Mouse (Mus musculus): ENCODE data around the gene Gm49361.
A peak's percentile ranks its signal among the peaks of the same experiment; 100 is the strongest.

Gene Gm49361

DNA sequence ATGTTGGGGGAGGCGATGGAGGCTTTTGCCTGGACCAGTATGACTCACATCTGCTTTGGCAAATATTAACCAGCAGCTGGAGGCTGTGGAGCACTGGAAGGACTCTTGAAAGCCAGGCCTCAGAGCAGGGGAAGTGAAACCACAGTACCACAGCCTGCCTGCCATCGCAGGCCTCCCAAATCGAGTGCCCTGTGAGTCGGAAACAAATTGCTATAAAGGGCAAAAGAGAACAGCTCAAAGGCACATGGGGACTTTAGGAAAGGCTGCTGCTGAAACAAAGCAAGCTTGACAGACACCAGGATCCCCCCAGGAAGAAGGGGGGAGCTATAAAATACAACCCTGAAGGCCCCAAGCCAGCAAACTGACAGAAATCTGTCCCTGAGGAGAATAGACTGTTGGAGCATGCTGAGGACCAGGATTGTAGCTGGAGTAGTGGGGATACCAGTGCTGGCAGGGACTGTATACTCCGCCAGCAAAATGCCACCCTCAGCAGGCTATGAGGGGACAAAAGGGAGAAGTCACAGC lies 15.9 kb downstream of the Gm49361 start:
- DNase-seq (ENCODE audit: low spot score in 2 of 2): no peak

DNA sequence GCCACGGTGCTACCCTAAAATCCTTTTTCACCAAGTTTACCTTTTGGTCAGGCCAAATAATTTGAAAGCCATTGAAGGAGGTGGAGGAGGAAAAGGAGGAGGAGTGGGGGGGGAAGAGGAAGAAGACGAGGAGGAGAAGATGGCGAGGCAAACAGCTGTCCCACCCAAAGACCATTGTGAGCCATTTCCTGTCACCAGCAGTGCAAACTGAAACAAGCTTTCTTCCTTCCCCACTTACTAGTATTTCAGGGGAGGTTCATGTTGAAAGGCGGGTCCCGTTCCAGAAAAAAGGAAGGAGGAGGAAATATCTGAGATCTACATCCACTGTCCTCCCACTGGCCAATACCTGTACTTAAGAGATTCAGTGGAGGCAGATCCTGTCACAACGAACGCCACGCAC lies 16.5 kb downstream of the Gm49361 start:
- DNase-seq (ENCODE audit: low spot score in 2 of 2): no peak

DNA sequence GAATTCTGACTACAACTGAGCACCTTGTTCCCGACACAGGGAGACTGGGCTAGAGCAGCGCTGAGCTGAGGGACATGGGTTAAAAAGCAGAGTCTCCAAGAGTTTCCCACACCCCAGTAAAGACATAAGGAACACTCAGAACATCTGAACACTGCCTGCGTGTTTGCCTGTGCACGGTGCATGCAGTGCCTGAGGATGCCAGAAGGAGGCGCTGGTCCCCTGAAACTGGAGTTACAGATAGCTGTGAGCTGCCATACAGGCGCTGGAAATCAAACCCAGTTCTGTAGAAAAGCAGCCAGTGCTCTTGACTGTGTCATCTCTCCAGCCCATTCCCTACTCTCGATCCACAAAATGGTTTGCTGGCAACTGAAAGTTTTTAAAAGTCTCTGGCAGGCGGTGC lies 19.7 kb downstream of the Gm49361 start:
- DNase-seq (ENCODE audit: low spot score in 2 of 2): no peak

GRCm38 (mm10) chr14:57724473-57724872 lies 21.4 kb downstream of the Gm49361 start:
- DNase-seq (ENCODE audit: low spot score in 2 of 2): no peak

- DNase-seq (ENCODE audit: low spot score in 2 of 2): no peak
Observed at GRCm38 (mm10) chr14:57718245-57718644, 27.7 kb downstream of the Gm49361 start.

GRCm38 (mm10) chr14:57716601-57717245 lies 29.2 kb downstream of the Gm49361 start:
- no peak for DNase-seq (ENCODE audit: low spot score in 2 of 2)

- no peak for DNase-seq (ENCODE audit: low spot score in 2 of 2)
Observed at GRCm38 (mm10) chr14:57712884-57713283, 33.0 kb downstream of the Gm49361 start.

DNA sequence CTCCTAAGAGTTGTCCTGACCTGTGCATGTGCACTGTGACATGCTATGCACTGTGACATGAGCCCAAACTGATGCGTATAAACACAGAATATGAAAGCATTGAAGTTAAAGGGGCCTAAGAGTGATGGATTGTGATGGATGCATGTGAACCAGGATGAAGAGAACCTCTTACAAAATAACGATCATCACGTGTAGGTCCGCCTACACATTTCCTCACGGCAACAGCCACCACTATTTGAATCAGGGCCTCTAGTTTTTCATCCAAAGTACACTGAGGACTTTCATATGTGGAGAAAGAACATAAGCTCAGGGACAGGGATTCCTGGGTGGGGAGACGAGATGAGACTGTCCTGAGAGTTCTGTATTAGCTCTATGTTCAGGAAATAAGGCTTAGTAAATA lies 34.8 kb downstream of the Gm49361 start:
- DNase-seq (ENCODE audit: low spot score in 2 of 2): no peak

- no peak for DNase-seq (ENCODE audit: low spot score in 2 of 2)
Observed at GRCm38 (mm10) chr14:57709171-57709570, 36.7 kb downstream of the Gm49361 start.

DNA sequence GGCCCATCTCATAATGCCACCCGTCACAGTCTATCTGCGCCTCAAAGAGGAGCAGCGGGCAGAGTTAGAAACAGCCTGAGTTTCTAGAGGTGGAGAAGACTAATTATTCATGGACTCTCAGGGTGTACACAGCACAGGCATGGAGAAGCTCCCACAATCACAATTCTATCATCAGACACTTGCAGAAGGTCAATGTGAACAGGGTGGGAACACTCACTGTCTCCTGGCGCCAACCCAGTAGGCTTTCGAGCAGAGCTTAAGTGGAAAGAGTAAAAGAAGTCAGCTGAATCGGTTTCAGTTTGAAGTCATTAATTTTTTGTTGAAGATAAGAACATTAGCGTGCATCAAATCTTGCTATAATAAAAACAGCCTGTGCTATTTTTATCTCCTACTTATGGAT lies 37.3 kb downstream of the Gm49361 start:
- DNase-seq (ENCODE audit: low spot score in 2 of 2): no peak

GRCm38 (mm10) chr14:57707100-57707893 lies 38.6 kb downstream of the Gm49361 start:
- DNase-seq (ENCODE audit: low spot score in 2 of 2): no peak

DNA sequence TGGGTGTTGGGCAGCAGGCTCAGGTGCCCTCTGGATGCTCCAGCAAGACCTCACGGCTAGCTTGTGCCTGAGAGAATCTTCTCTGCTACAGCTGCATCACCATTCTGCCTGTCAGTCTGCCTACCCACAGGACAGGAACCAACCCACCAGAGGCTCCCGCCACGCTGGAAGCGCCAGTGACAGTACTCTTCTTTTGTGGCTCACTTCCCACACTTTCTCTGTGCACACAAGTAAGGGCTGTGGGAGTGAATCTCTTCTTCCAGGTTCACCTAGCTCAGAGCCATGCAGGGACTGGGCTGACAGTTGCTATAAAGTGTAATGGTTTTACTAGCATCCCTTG lies 39.2 kb downstream of the Gm49361 start:
- DNase-seq (ENCODE audit: low spot score in 2 of 2): peak in 1 of 2 experiments; percentile 38

DNA sequence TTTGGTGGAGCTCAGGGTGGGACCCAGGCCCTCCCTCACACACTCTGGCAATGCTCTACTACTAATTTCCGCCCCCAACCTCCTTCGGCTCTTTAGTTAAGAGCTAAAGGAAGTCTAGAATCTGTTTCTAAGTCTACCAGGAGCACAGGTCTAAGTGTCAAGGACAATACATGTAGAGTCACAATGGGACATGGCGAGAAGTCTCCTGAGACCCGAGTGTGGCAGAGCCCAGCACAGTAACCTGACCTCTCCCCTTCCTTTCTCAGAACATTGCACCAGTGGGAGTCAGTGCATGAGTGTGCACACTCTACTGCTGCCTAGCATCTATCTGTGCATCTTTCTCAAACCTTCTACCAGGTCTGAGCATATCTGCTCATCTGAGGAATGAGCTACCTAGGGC lies 40.1 kb downstream of the Gm49361 start:
- DNase-seq (ENCODE audit: low spot score in 2 of 2): no peak

DNA sequence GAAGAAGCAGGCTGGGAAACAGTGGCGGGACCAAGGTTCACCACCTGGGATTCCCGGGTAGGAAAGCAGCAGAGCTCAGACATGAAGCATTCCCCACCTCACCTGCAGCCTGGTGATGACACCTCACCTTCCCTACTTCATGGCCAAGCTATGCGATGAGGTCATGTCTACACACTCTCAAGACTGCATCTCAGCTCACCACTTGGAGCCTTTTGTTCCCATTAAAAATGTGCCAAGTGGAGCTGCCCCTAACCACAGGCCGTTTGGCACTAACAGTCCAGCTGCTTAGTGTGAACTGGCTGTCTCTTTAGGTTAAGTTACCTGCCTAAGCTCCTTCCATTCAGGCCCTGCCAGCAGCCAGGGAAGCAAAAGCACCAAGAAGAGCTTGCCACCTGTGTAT lies 40.8 kb downstream of the Gm49361 start:
- DNase-seq (ENCODE audit: low spot score in 2 of 2): no peak

DNA sequence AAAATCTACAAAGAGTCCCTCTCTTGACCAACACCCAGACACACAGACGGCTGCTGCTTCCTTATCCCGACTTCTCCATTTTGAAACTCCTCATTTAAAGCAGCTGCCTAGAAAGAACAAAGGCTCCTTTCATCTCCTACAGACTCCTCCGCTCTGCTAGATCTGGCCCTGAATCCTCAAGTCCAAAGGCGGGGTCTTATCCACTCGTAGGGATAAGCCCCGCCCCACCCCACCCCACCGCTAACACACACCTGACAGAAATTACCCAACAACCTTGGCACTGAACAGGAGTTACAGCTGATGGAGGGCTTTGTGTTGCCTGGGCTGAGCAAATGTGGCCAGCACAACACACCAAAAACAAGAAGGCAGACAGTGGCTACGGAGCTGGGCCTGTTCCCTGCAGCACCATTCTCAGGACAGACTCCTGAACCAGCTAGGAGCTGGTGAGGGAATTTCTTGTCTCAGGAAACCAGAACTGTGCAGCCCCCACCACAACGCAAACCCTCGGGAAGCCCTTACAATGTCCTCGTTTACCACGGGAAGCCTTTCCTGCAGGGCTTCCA lies 43.9 kb downstream of the Gm49361 start:
- no peak for DNase-seq (ENCODE audit: low spot score in 2 of 2)

GRCm38 (mm10) chr14:57699461-57699970 lies 46.4 kb downstream of the Gm49361 start:
- no peak for DNase-seq (ENCODE audit: low spot score in 2 of 2)

DNA sequence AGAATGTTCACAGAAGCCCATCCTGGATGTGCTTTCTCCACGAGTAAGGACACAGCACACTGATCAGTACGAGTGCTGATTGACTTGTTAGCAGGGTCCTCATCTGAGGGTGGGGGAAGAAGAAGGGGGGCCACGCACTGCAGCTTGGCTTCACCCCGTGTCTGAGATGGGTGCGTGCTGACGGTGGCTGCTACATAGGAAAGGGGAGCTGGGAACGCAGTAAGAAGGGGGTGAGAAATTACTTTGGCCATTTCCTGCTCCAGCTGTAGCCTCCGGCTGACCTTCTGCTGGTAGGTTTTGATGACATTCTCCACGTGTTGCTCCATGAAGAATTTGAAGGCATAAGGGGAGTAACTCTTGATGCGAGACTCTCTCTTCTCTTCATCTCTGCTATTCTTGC lies 46.9 kb downstream of the Gm49361 start:
- no peak for DNase-seq (ENCODE audit: low spot score in 2 of 2)

- DNase-seq (ENCODE audit: low spot score in 2 of 2): no peak
Observed at GRCm38 (mm10) chr14:57696066-57696465, 49.8 kb downstream of the Gm49361 start.

DNA sequence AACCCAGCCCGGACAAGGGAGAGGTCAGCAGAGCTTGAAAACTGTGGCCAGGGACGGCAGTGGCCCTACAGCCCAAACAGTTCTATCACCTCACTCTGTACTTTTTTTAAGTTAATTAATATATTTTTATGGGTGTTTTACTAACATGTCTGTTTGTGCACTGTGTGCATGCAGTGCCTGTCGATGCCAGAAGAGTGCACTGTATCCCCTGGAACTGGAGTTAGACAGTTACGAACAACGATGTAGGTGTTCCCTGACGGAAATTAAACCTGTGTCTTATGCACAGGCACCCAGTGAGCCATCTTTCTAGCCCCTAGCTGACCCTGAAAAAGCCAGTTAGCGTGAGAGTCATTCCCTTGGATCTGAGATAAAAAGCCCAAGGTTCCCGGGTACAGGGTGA lies 50.4 kb downstream of the Gm49361 start:
- no peak for DNase-seq (ENCODE audit: low spot score in 2 of 2)

DNA sequence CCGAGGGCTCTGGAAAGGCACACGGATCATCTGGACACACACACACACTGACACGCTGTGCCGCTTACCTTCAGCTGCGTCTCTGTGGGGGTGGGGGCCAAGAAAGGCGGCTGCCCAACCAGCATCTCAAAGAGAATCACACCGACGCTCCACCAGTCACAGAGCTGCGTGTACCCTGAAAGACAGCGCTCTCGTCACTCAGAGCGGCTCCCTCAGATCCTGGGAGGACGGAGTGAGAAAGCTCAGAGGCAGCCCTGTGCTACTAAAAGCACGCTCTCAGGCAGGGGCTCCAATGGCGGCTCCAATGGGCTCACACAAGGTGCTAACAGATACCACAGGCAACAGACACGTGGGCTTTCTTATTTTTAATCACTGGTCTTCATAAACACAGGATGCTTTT lies 51.7 kb downstream of the Gm49361 start:
- no peak for DNase-seq (ENCODE audit: low spot score in 2 of 2)

- DNase-seq (ENCODE audit: low spot score in 2 of 2): no peak
Observed at GRCm38 (mm10) chr14:57692517-57693130, 53.3 kb downstream of the Gm49361 start.

DNA sequence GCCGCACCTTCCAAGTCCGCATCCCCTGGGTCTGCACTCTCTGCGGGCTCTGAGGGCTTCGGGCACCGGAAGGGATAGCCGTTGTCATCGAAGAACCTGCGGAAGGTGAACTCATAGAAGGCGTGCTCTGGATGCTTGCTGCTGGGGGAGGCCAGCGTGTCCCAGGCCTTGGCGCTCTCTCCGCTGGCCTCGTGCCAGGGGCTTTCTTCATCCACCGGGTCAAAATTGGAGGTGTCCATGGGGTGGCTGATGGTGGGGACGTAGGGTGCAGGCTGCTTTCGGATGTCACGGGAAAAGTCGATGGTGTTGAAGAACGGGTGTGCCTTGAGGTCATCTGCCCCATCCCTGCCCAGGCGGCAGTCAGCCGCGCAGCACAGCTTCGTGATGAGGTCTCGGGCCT lies 54.6 kb downstream of the Gm49361 start:
- DNase-seq (ENCODE audit: low spot score in 2 of 2): no peak
